Mouse (Mus musculus) inflammation-experienced regulatory T-cells, adult 6 months (primary cell): Measurements from ENCODE around the gene C330007P06Rik. TPM values are rescaled to one million over a fixed set of nuclear protein-coding genes. Genes with fewer than 3 reads are reported as not detected.
"Not testable (repeated sequence)": the region's sequence is repeated elsewhere in the genome, so short reads cannot be mapped to it uniquely, and the experiment has no call there.

Experiments used
- ATAC-seq: one replicate; pipeline ENCODE4 v1.8.0; 2017
- polyA plus RNA-seq, 3 experiments: library from polyadenylated mRNA; unstranded; fragments of 100-300 nt; shearing (Covaris generic); gene quantifications; one replicate each; pipeline ENCODE4 v1.2.1; 2017

C330007P06Rik gene
- 10 to 100 TPM; 26.9 to 28.7 (median 27.7) TPM for polyA plus RNA-seq

DNA sequence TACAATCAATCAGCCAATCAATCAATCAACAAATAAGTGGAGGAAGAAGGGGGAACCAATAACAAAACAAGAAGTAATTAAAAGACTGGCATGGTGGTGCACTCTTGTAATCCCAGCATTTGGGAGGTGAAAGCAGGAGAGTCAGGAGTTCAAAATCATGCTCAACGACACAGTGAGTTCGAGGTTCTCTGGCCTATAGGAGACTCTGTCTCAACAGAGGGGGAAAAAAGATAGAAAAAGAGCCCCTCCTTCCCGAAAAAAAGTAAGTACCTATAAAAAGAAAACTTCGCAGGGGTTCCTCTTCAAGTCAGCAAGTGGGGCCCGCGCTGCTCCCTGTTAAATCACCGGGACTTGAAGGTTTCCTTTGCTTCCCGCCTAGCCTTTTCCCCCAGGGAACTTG is at the start of gene C330007P06Rik, which contains the start of gene Ube2a:
TSS of gene C330007P06Rik (minus strand) at position 347 of the 400 bp plus-strand sequence.
TSS of gene Ube2a (plus strand) at position 136 of the 400 bp plus-strand sequence.
- ATAC-seq: peak; percentile 36

GRCm38 (mm10) chrX:36921346-36921745 is 47.4 kb upstream of the C330007P06Rik start:
- no peak for ATAC-seq

- no peak for ATAC-seq
Observed at GRCm38 (mm10) chrX:36917749-36918148, 43.8 kb upstream of the C330007P06Rik start.

DNA sequence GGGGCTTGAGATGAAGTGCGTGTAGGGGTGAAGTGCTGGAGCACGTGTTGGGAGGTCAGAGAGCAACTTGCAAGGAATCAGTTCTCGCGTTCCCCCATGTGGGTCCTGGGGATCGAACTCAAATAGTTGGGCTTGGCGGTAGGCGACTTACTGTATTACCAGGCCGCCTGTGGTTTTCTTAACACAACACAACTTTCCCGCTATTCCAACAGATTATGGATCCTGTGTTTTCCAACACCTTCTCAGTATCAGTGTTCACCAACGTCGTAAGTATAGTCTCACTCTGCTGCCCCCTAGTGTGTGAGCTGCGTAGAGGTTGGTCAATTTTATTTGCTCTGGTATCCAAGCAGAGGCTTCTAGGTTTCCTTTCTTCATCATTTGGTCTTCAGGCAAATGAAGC is 37.4 kb upstream of the C330007P06Rik start:
- peak; percentile 61 for ATAC-seq

- no peak for ATAC-seq
Observed at GRCm38 (mm10) chrX:36906539-36906938, 32.6 kb upstream of the C330007P06Rik start.

GRCm38 (mm10) chrX:36903115-36903768 is 29.3 kb upstream of the C330007P06Rik start:
- ATAC-seq: peak; percentile 93

GRCm38 (mm10) chrX:36902321-36903114 is 28.6 kb upstream of the C330007P06Rik start, which contains the start of gene Nkrf:
TSS of gene Nkrf (minus strand) at chrX:36902899.
- peak; percentile 25 for ATAC-seq

- no peak for ATAC-seq
Observed at GRCm38 (mm10) chrX:36901655-36902054, 27.7 kb upstream of the C330007P06Rik start.

DNA sequence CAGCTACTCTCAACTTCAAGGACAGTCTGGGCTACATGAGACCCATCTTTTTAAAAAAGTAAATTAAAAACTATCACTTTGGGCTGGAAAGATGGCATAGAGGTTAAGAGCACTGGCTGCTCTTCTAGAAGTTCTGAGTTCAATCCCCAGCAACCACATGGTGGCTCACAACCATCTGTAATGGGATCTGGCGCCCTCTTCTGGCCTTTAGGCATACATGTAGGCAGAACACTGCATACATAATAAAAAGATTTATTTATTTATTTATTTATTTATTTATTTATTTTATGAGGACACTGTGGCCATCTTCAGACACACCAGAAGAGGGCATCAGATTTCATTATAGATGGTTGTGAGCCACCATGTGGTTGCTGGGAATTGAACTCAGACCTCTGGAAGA is 25.0 kb upstream of the C330007P06Rik start:
- not testable (repeated sequence) for ATAC-seq

GRCm38 (mm10) chrX:36884719-36885118 is 10.8 kb upstream of the C330007P06Rik start:
- ATAC-seq: no peak

DNA sequence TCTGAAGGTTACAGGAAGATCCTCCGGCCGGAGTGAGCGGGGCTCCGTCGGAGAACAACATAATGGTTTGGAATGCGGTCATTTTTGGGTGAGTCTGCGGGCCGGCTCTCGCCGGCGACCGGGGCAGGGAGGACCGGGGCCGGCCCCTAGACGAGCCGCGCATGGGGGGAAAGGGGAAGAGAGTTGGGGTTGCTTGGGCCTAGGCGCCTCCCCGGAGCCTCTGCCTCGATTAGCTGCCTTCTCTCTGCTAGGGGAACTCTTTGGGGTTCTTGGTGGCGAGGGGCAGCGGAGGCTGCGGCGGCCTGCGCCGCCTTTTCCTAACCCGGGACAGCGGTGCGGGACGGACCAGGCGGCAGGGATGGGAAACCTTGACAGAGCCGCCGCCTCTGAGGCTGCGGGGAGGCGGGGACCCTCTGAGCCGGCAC is 805 bp upstream of the C330007P06Rik start:
- peak; percentile 21 for ATAC-seq

DNA sequence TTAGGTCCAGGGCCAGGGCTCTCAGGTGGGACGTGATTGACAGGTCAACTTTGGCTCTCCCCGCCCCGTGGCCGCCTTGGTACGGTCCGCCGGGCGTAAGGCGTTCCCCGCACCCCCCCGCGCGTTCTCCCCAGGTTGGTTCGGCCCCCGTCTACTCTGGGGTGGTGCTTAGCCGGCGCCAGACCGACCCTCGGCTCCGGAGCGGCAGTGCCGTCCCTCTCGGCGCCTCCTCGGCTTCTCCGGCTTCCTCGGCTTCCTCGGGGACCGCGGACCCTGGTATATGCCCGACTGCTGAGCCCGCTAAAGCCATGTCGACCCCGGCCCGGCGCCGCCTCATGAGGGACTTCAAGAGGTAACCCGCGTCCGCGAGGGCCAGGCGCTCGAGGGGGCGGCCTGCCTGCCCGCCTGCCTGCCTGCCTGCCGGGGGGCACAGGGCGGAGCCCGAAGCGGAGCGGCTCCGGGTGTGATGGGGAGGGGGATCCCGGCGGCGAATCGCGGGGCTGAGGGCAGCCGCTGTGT is 326 bp upstream of the C330007P06Rik start:
- ATAC-seq: peak; percentile 87

DNA sequence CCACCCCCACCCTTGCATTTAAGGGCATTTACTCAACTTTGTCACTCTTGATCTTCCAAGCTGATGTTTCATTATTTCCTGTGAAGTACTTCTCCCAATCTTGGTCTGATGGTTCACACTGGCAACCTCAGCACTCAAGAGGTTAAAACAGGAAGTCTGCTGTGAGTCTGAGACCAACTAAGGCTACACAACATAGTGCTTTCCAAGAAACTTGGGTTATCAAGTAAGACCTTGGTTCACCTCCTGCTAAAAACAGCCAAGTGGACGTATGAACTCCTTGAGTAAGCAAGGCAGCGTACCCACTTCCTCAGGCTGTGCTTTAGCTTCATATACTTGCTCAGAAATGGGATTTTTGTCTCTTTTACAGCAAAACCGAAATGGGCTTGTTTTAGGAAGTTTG is 3.5 kb downstream of the C330007P06Rik start:
- no peak for ATAC-seq

GRCm38 (mm10) chrX:36864609-36865328 is 9.1 kb downstream of the C330007P06Rik start:
- no peak for ATAC-seq

DNA sequence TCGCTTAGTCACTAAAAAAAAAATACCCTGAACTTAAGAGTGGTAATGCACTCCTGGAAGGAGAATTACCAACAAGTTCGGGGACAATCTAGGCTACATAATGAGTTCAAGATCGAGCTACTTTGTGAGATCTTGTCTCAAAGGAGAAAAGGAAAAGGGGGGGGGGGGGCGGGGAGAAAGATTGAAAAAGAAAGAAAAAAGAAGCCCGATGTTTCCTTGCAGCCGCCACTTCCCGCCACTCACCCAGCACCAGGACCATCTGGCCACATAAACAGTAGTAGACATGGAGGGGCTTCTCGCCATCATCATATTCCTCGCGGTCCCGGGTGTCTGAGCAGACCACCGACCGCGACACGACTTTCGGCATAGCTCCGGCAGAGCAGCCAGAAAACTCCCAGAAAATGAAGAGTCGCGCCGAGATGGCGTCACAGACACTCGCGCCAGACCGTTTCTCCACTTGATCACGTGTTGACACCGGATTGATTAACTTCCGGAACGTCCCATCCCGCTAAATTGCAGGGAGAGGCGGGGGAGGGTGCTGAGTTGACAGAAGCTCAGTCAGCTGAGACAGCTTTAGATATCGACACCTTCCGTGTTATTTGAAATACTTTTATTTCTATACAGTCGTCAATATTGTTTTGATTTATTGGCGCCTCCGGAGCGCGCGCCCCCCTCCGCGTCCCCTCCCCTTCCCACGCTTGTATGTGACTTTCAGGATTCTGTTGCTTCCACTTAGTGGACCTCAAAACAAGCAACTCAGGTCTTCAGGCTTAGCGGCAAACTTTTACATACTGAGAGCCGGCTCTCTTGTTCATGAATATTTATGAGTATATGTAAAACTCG is 9.9 kb downstream of the C330007P06Rik start:
- peak; percentile 98 for ATAC-seq

DNA sequence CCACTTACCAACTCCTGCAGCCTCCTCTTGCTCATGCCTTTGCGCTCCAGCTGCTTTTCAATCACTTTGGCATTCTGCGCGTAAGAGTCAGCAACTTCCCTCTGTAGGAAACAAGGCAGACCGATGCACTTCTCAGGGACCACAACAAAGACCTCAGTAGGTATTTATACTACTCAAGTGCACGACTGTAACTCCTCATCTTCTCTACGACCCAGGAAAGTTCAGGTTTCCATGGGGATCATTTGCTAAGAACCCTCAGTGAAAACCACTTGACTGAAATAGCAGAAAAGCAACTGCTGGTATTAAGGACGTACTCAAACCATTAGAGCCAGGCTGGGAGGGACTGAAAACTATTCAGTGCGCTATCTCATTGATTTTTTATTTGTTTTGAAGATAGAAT is 21.3 kb downstream of the C330007P06Rik start:
- no peak for ATAC-seq

DNA sequence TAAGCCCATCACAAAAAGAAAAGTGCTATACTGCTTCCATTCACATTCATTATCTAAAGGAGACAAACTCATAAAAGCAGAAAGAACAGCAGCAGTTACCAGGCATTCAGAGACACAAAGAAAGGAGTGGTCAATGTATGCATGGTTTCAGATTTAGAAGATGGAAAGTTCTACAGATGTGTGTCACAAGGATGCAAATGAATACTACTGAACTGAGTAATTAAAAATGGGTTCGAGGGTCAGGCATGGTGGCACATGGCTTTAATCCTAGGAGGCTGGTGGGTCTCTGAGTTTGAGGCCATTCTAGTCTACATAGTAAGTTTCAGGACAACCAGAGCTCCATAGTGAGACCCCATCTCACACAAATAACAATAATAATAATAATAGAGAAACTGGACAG is 26.8 kb downstream of the C330007P06Rik start:
- ATAC-seq: no peak

DNA sequence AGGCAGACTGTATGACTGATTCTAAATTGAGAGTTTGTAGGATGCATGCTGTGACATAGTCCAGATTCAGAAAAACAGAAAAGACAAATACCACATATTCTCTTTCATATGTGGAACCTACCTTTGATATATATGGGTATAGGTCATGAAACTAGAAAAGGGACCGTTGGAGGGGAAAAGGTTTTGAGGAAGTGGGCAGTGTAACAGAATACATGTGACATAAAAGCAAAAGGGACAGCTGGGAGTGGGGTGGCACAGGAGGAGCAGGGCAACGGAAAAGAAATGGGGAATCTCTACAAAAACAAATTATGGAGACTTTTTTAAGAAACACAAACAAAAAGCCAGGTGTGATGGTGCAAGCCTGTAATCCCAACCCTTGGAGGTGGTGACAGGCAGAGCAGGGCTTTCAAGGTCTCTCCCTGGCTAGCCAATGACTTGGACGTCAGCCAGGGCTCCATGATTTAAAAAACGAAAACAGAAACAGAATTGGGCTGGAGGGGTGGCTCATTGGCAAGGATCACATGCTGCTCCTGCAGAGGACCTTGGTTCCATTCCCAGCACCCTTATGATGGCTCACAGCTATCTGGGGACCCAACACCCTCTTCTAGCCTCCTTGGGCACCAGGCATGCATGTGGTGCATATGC is 30.4 kb downstream of the C330007P06Rik start:
- ATAC-seq: no peak

GRCm38 (mm10) chrX:36841698-36842097 is 32.2 kb downstream of the C330007P06Rik start:
- ATAC-seq: no peak

DNA sequence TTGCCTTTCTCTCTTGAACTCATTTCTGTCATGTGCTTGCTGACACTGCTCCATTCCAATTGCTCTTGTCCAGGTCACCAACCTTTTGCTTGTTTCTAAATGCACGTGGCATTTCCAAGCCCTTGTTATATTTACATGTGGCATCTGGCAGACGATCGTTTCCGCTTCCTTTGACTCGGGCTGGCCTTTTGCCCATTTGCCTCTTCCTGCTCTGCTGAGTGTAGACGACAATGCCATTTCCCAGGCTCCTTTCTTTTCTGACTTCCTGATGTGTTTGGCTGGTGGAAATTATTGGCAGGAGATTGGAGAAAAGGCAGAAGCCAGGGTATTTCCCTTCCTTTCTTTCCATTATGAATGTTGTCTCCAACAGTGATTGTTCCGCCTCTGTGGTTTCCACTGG is 34.5 kb downstream of the C330007P06Rik start:
- ATAC-seq: no peak

- ATAC-seq: no peak
Observed at GRCm38 (mm10) chrX:36837069-36837676, 36.7 kb downstream of the C330007P06Rik start.
